Mouse (Mus musculus) E14TG2a.4 (cell line): ENCODE measurements around the gene Prx.

Experiments used
- H3K27me3 ChIP-seq: 2 replicates; pipeline ENCODE4 v1.6.1; 2014; ENCODE audit warnings: low read length, control low read depth; ENCODE audit not compliant: insufficient read depth
- H3K36me3 ChIP-seq: 2 replicates; pipeline ENCODE4 v1.6.1; 2014; ENCODE audit warnings: low read length, control low read depth; ENCODE audit not compliant: insufficient read depth
- H3K4me1 ChIP-seq: replicated peaks from 2 replicates; pipeline ENCODE4 v1.6.1; 2014; ENCODE audit warnings: low read depth, low read length, control low read depth
- H3K4me3 ChIP-seq: replicated peaks from 2 replicates; pipeline ENCODE4 v1.5.1; 2014; ENCODE audit warnings: mild to moderate bottlenecking, low read length
- H3K9me3 ChIP-seq: 2 replicates; pipeline ENCODE4 v1.6.1; 2014; ENCODE audit warnings: low read length, control low read depth
- CTCF ChIP-seq: conservative IDR thresholded peaks from 2 replicates; pipeline ENCODE4 v1.5.1; 2014; ENCODE audit warnings: low read length
- NANOG ChIP-seq: IDR thresholded peaks from 2 replicates; pipeline ENCODE4 v1.6.1; 2014; ENCODE audit warnings: borderline replicate concordance, low read length, mixed read lengths
- POU5F1 ChIP-seq: IDR thresholded peaks from 2 replicates; pipeline ENCODE4 v1.6.1; 2014; ENCODE audit warnings: low read length, borderline replicate concordance

Prx gene

GRCm38 (mm10) chr7:27467648-27468047 lies 31.5 kb upstream of the Prx start:
- no peak for TF ChIP-seq POU5F1
- peak; percentile 21; the same call in 1 of the 2 replicates for TF ChIP-seq NANOG
- TF ChIP-seq CTCF: no peak
- H3K4me3 ChIP-seq: no peak overlapping the region

GRCm38 (mm10) chr7:27471390-27472120 lies 27.6 kb upstream of the Prx start:
- TF ChIP-seq CTCF: no peak
- TF ChIP-seq POU5F1: no peak
- no peak for TF ChIP-seq NANOG
- Histone ChIP-seq H3K9me3 (no peaks in the 10 kb centered on the region), H3K36me3 (peaks cover 12% of the 10 kb centered on the region), H3K4me1 (peaks cover 48% of the 10 kb centered on the region), H3K27me3 (no peaks in the 10 kb centered on the region), H3K4me3 (no peak overlapping the region)

More at GRCm38 (mm10) chr7:27467648-27468047, 31.5 kb upstream of the Prx start:
- H3K27me3 ChIP-seq: no peaks in the 10 kb centered on the region
- H3K9me3 ChIP-seq: no peaks in the 10 kb centered on the region
- H3K4me1 ChIP-seq: peaks cover 29% of the 10 kb centered on the region
- H3K36me3 ChIP-seq: no peaks in the 10 kb centered on the region

- TF ChIP-seq CTCF (no peak), NANOG (no peak), POU5F1 (no peak)
- Histone ChIP-seq H3K4me1 (peaks cover 54% of the 10 kb centered on the region), H3K27me3 (no peaks in the 10 kb centered on the region)
These were observed 26.5 kb upstream of the Prx start for GRCm38 (mm10) chr7:27472596-27472995.

GRCm38 (mm10) chr7:27473156-27473834 lies 25.8 kb upstream of the Prx start, which contains the start of gene Sertad3:
Sertad3 (plus strand) TSS chr7:27473768.
- H3K4me3 ChIP-seq: peak within 1 kb of the TSS; percentile 95
- peaks cover 29% of the 10 kb centered on the region for H3K36me3 ChIP-seq
- TF ChIP-seq NANOG: no peak
- no peak for TF ChIP-seq CTCF
- TF ChIP-seq POU5F1: no peak
- H3K9me3 ChIP-seq: no peaks in the 10 kb centered on the region
- H3K27me3 ChIP-seq: no peaks in the 10 kb centered on the region
- peaks cover 55% of the 10 kb centered on the region for H3K4me1 ChIP-seq

More at GRCm38 (mm10) chr7:27472596-27472995, 26.5 kb upstream of the Prx start:
- H3K36me3 ChIP-seq: peaks cover 22% of the 10 kb centered on the region
- peak overlapping the region; percentile 95 for H3K4me3 ChIP-seq
- no peaks in the 10 kb centered on the region for H3K9me3 ChIP-seq

GRCm38 (mm10) chr7:27473835-27474489 lies 25.2 kb upstream of the Prx start:
- H3K9me3 ChIP-seq: no peaks in the 10 kb centered on the region
- H3K27me3 ChIP-seq: no peaks in the 10 kb centered on the region
- H3K4me1 ChIP-seq: peaks cover 58% of the 10 kb centered on the region
- peak overlapping the region; percentile 95 for H3K4me3 ChIP-seq
- no peak for TF ChIP-seq NANOG
- TF ChIP-seq CTCF: no peak
- TF ChIP-seq POU5F1: no peak
- peaks cover 32% of the 10 kb centered on the region for H3K36me3 ChIP-seq

GRCm38 (mm10) chr7:27474490-27474954 lies 24.6 kb upstream of the Prx start:
- no peak for TF ChIP-seq POU5F1
- TF ChIP-seq CTCF: peak; percentile 46
- Histone ChIP-seq H3K9me3 (no peaks in the 10 kb centered on the region), H3K4me1 (peaks cover 59% of the 10 kb centered on the region), H3K4me3 (peak overlapping the region; percentile 95), H3K36me3 (peaks cover 32% of the 10 kb centered on the region), H3K27me3 (no peaks in the 10 kb centered on the region)

GRCm38 (mm10) chr7:27475596-27475995 lies 23.5 kb upstream of the Prx start:
- Histone ChIP-seq H3K36me3 (peaks cover 34% of the 10 kb centered on the region), H3K27me3 (no peaks in the 10 kb centered on the region), H3K4me3 (peak overlapping the region; percentile 57), H3K4me1 (peaks cover 66% of the 10 kb centered on the region), H3K9me3 (no peaks in the 10 kb centered on the region)
- TF ChIP-seq POU5F1 (no peak), NANOG (no peak), CTCF (no peak)

- peaks cover 67% of the 10 kb centered on the region for H3K4me1 ChIP-seq
- H3K4me3 ChIP-seq: peak overlapping the region; percentile 51
- no peaks in the 10 kb centered on the region for H3K9me3 ChIP-seq
- TF ChIP-seq CTCF: no peak
- TF ChIP-seq POU5F1: no peak
- no peak for TF ChIP-seq NANOG
- H3K27me3 ChIP-seq: no peaks in the 10 kb centered on the region
- H3K36me3 ChIP-seq: peaks cover 34% of the 10 kb centered on the region
These were observed 23.0 kb upstream of the Prx start for GRCm38 (mm10) chr7:27476098-27476635.
